Mouse (Mus musculus): ENCODE data around the gene Gm9837. TPM values are rescaled to one million over a fixed set of nuclear protein-coding genes. Genes with fewer than 3 reads are reported as not detected.

Gene Gm9837
- total and polyA plus RNA-seq, 3 experiments, result not detected

DNA sequence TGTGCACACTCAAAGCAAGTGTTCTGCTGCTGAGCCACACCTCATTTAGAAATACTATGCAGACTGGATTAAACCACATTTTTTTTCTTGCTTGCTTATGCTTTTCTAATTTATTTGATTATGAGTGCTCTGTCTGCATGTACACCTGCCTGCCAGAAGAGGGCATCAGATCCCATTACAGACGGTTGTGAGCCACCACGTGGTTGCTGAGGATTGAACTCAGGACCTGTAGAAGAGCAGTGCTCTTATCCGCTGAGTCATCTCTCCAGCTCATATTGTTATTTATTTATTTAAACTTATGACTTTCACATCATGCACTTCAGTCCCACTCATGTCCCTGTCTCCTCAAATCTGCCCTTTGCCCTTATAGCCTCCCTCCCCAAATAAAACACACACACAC, 15.4 kb upstream of the Gm9837 start:
- Histone ChIP-seq H3K27me3 (replicated peaks) (no peaks in the 10 kb centered on the region), H3K4me3 (replicated peaks in 1 of 3; ENCODE audit: low read depth in 2 of 3, low read length in 2 of 3, poor library complexity in 1 of 3) (no peak overlapping the region), H3K4me1 (ENCODE audit: control insufficient read depth in 1 of 2, insufficient read depth in 2 of 2) (peaks cover 14 to 21% of the 10 kb centered on the region in 2 experiments), H3K9me3 (replicated peaks; ENCODE audit: low read length) (no peaks in the 10 kb centered on the region), H3K79me2 (replicated peaks; ENCODE audit: control insufficient read depth, extremely low read depth, insufficient read depth, poor library complexity, severe bottlenecking) (no peaks in the 10 kb centered on the region), H3K27ac (ENCODE audit: insufficient read depth, low read depth) (no peak overlapping the region), H3K9ac (ENCODE audit: insufficient read depth, low read depth) (no peak overlapping the region), H3K36me3 (replicated peaks in 1 of 2; ENCODE audit: control insufficient read depth in 1 of 2, insufficient read depth in 1 of 2, low read length in 1 of 2) (no peaks in the 10 kb centered on the region), H3K4me2 (ENCODE audit: insufficient read depth, low read depth, poor library complexity, severe bottlenecking) (no peak overlapping the region)
- TF ChIP-seq CTCF (conservative IDR thresholded peaks at IDR 0.05 in 1 of 2, IDR thresholded peaks at IDR 0.05 in 1 of 2; ENCODE audit: low read depth in 2 of 2, low read length in 2 of 2) (peak; percentile 44 to 67; a peak in 3 of 4 replicates), MAX (IDR thresholded peaks at IDR 0.05; ENCODE audit: low read length) (peak; percentile 48; the same call in 1 of the 2 replicates), MYC (IDR thresholded peaks at IDR 0.05; ENCODE audit: low read depth, low read length) (peak; percentile 89), SIN3A (IDR thresholded peaks at IDR 0.05; ENCODE audit: low read length) (no peak), RAD21 (IDR thresholded peaks at IDR 0.05; ENCODE audit: low read depth, low read length) (peak; percentile 47), MAFK (IDR thresholded peaks at IDR 0.05; ENCODE audit: insufficient replicate concordance, low read length) (peak; percentile 57; the same call in 1 of the 2 replicates), CHD1 (IDR thresholded peaks at IDR 0.05; ENCODE audit: low read depth, low read length) (no peak), JUND (conservative IDR thresholded peaks at IDR 0.05; ENCODE audit: low read depth, low read length) (0 out of 2 replicates have a peak, but pooled peaks have one; percentile 18), SMC3 (IDR thresholded peaks at IDR 0.05; ENCODE audit: low read depth, low read length) (peak; percentile 53), MXI1 (IDR thresholded peaks at IDR 0.05; ENCODE audit: low read depth, low read length) (no peak)
- in situ Hi-C loops (cut with MboI; ENCODE audit: low pct_ligation_motif_present, low pct_unique_long_range_greater_than_20kb, low sequenced_read_pairs) (no loop called here), dilution Hi-C loops (cut with MboI; ENCODE audit: extremely low pct_ligation_motif_present, extremely low pct_unique_long_range_greater_than_20kb, low sequenced_read_pairs) (no loop called here)
- DNase-seq (ENCODE audit: extremely low read depth), result no peak

DNA sequence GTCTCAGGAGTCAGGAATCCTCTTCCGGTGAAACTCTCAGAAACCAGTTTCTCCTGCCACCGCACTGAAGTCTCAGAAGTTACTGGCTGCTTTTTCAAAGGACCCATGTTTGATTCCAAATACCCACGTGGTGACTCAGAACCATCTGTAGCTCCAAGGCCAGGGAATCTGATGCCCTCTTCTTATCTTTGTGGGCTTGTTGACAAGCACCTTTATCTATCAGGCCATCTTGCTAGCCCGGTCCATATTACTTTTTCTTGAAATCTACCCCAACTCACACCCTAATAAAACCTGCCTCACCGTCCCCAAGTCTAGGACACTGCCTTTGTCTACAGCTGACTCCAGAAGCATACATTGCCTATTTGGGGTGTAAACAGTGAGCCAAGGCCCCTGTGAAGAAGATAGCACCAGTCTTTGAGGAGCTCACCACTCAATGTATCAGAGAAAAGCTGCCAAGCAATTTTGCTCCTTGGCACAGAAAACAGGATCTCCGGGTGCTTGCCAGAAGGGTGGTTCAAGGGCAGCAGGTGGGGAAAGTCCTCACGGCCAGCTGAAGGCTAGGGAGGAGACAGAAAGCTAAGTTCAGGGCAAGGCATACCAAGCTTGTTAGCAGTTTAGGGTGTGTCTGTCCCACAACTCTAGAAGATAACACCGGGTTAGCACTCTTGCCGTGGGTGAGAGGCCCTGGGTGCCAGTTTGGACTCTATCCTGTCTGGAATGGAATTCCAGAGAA, 13.0 kb upstream of the Gm9837 start:
- dilution Hi-C loops (cut with MboI; ENCODE audit: extremely low pct_ligation_motif_present, extremely low pct_unique_long_range_greater_than_20kb, low sequenced_read_pairs) (no loop called here), in situ Hi-C loops (cut with MboI; ENCODE audit: low pct_ligation_motif_present, low pct_unique_long_range_greater_than_20kb, low sequenced_read_pairs) (no loop called here)
- Histone ChIP-seq H3K79me2 (replicated peaks; ENCODE audit: control insufficient read depth, extremely low read depth, insufficient read depth, poor library complexity, severe bottlenecking) (no peaks in the 10 kb centered on the region), H3K4me2 (ENCODE audit: insufficient read depth, low read depth, poor library complexity, severe bottlenecking) (no peak overlapping the region), H3K9me3 (replicated peaks; ENCODE audit: low read length) (peaks cover 18% of the 10 kb centered on the region), H3K4me1 (ENCODE audit: control insufficient read depth in 1 of 2, insufficient read depth in 2 of 2) (peaks cover 14 to 16% of the 10 kb centered on the region in 2 experiments), H3K27ac (ENCODE audit: insufficient read depth, low read depth) (no peak overlapping the region), H3K4me3 (replicated peaks in 1 of 3; ENCODE audit: low read depth in 2 of 3, low read length in 2 of 3, poor library complexity in 1 of 3) (no peak overlapping the region), H3K9ac (ENCODE audit: insufficient read depth, low read depth) (no peak overlapping the region), H3K36me3 (replicated peaks in 1 of 2; ENCODE audit: control insufficient read depth in 1 of 2, insufficient read depth in 1 of 2, low read length in 1 of 2) (peaks cover 0 to 2% of the 10 kb centered on the region in 2 experiments), H3K27me3 (replicated peaks) (no peaks in the 10 kb centered on the region)
- TF ChIP-seq ZNF384 (IDR thresholded peaks at IDR 0.05; ENCODE audit: low read depth, low read length) (no peak), ZC3H11A (IDR thresholded peaks at IDR 0.05; ENCODE audit: low read depth, low read length) (no peak), TBP (conservative IDR thresholded peaks at IDR 0.05; ENCODE audit: low read depth, low read length) (no peak), JUN (IDR thresholded peaks at IDR 0.05; ENCODE audit: insufficient read depth, low read depth, low read length) (no peak), EP300 (IDR thresholded peaks at IDR 0.05; ENCODE audit: low read length) (no peak), MAZ (IDR thresholded peaks at IDR 0.05; ENCODE audit: low read depth, low read length) (no peak), RAD21 (IDR thresholded peaks at IDR 0.05; ENCODE audit: low read depth, low read length) (no peak), RCOR1 (conservative IDR thresholded peaks at IDR 0.05; ENCODE audit: low read depth, low read length) (no peak), CHD1 (IDR thresholded peaks at IDR 0.05; ENCODE audit: low read depth, low read length) (no peak), SMC3 (IDR thresholded peaks at IDR 0.05; ENCODE audit: low read depth, low read length) (no peak), USF2 (conservative IDR thresholded peaks at IDR 0.05; ENCODE audit: low read depth, low read length) (no peak), TCF12 (IDR thresholded peaks at IDR 0.05; ENCODE audit: low read depth, low read length) (no peak)
- no peak for DNase-seq (ENCODE audit: extremely low read depth)

Data from CH12.LX (cell line).